Mouse (Mus musculus) liver, adult (tissue): ENCODE data around the gene Hes7.

Experiments used
- GATA4 ChIP-seq: IDR thresholded peaks from 2 replicates; pipeline ENCODE4 v1.6.1; 2014; ENCODE audit warnings: mild to moderate bottlenecking, low read length; ENCODE audit not compliant: insufficient replicate concordance

The Hes7 gene

GRCm38 (mm10) chr11:69120221-69121000 lies at the start of gene Hes7:
Hes7 (plus strand) TSS chr11:69120404.
- no peak for TF ChIP-seq GATA4

- no peak for TF ChIP-seq GATA4
Observed at GRCm38 (mm10) chr11:69070590-69071222, 49.5 kb upstream of the Hes7 start, which contains the start of gene Tmem107. Tmem107 (plus strand) TSS chr11:69070806.

GRCm38 (mm10) chr11:69071262-69071661 lies 48.9 kb upstream of the Hes7 start:
- no peak for TF ChIP-seq GATA4

GRCm38 (mm10) chr11:69072234-69072633 lies 48.0 kb upstream of the Hes7 start:
- no peak for TF ChIP-seq GATA4

GRCm38 (mm10) chr11:69072666-69073064 lies 47.5 kb upstream of the Hes7 start:
- TF ChIP-seq GATA4: no peak

GRCm38 (mm10) chr11:69073065-69073888 lies 46.9 kb upstream of the Hes7 start:
- peak; percentile 82 for TF ChIP-seq GATA4

- no peak for TF ChIP-seq GATA4
Observed at GRCm38 (mm10) chr11:69073951-69074775, 46.0 kb upstream of the Hes7 start.

GRCm38 (mm10) chr11:69074776-69075069 lies 45.5 kb upstream of the Hes7 start:
- no peak for TF ChIP-seq GATA4

- no peak for TF ChIP-seq GATA4
Observed at GRCm38 (mm10) chr11:69075764-69076479, 44.3 kb upstream of the Hes7 start.

GRCm38 (mm10) chr11:69076572-69076971 lies 43.6 kb upstream of the Hes7 start:
- no peak for TF ChIP-seq GATA4

- TF ChIP-seq GATA4: no peak
Observed at GRCm38 (mm10) chr11:69077316-69077715, 42.9 kb upstream of the Hes7 start.

GRCm38 (mm10) chr11:69078041-69078440 lies 42.2 kb upstream of the Hes7 start:
- no peak for TF ChIP-seq GATA4

- no peak for TF ChIP-seq GATA4
Observed at GRCm38 (mm10) chr11:69078805-69079438, 41.3 kb upstream of the Hes7 start.

GRCm38 (mm10) chr11:69080102-69080854 lies 39.9 kb upstream of the Hes7 start:
- no peak for TF ChIP-seq GATA4

- TF ChIP-seq GATA4: no peak
Observed at GRCm38 (mm10) chr11:69080855-69081222, 39.4 kb upstream of the Hes7 start.
